Mouse (Mus musculus): ENCODE data around the gene Gucy2g. TPM values are rescaled to one million over a fixed set of nuclear protein-coding genes. Genes with fewer than 3 reads are reported as not detected.
"Not testable (repeated sequence)": the region's sequence is repeated elsewhere in the genome, so short reads cannot be mapped to it uniquely, and the experiment has no call there.

Gene Gucy2g
- total and polyA plus RNA-seq, 3 experiments, result not detected

DNA sequence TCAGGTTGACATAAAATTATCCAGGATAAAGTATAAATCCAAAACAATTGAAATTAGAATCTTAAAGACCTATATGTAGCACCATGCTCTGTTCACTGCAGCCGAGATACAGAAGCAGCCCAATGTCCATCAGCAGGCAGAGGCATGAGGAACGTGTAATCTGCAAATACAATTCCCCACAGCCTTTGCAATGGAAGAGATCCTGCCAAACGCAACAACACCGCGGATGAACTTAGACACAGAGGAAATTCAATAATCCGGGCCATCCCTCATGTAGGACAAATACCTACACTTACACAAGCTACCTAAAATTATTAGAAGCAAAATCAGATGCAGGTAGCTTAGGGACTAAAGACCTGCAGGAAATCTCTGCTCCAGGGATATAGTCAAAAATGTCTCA is 88.1 kb downstream of the Gucy2g start:
- no peak for TF ChIP-seq HCFC1 (IDR thresholded peaks at IDR 0.05; ENCODE audit: low read depth, low read length)
- TF ChIP-seq RAD21 (IDR thresholded peaks at IDR 0.05; ENCODE audit: low read depth, low read length), result no peak
- TF ChIP-seq JUND (conservative IDR thresholded peaks at IDR 0.05; ENCODE audit: low read depth, low read length), result no peak
- no peak for TF ChIP-seq CHD1 (IDR thresholded peaks at IDR 0.05; ENCODE audit: low read depth, low read length)
- no peak for TF ChIP-seq USF1 (IDR thresholded peaks at IDR 0.05; ENCODE audit: low read depth, low read length)
- no peak for TF ChIP-seq RCOR1 (conservative IDR thresholded peaks at IDR 0.05; ENCODE audit: low read depth, low read length)
- no peak for TF ChIP-seq IRF4 (IDR thresholded peaks at IDR 0.05; ENCODE audit: low read depth, low read length)
- TF ChIP-seq PAX5 (IDR thresholded peaks at IDR 0.05; ENCODE audit: low read length), result no peak
- no peak for TF ChIP-seq TCF12 (IDR thresholded peaks at IDR 0.05; ENCODE audit: low read depth, low read length)
- TF ChIP-seq UBTF (IDR thresholded peaks at IDR 0.05; ENCODE audit: low read depth, low read length), result no peak
- no peak for TF ChIP-seq POLR2A (IDR thresholded peaks at IDR 0.05; ENCODE audit: low read depth, low read length)
- TF ChIP-seq MAZ (IDR thresholded peaks at IDR 0.05; ENCODE audit: low read depth, low read length), result no peak
- TF ChIP-seq NELFE (IDR thresholded peaks at IDR 0.05; ENCODE audit: low read depth, low read length), result no peak
- no peak for TF ChIP-seq MYC (IDR thresholded peaks at IDR 0.05; ENCODE audit: low read depth, low read length)
- no peak for TF ChIP-seq ZKSCAN1 (IDR thresholded peaks at IDR 0.05; ENCODE audit: borderline replicate concordance, low read depth, low read length)
- no peak for TF ChIP-seq ZNF384 (IDR thresholded peaks at IDR 0.05; ENCODE audit: low read depth, low read length)
- TF ChIP-seq MXI1 (IDR thresholded peaks at IDR 0.05; ENCODE audit: low read depth, low read length), result no peak
- no peak for TF ChIP-seq MEF2A (IDR thresholded peaks at IDR 0.05; ENCODE audit: borderline replicate concordance, low read depth, low read length)
- no peak overlapping the region for H3K9ac ChIP-seq (ENCODE audit: insufficient read depth, low read depth)
- no peak for DNase-seq (ENCODE audit: extremely low read depth)
- H3K4me1 ChIP-seq (ENCODE audit: control insufficient read depth in 1 of 2, insufficient read depth in 2 of 2), result no peaks in the 10 kb centered on the region
- no peaks in the 10 kb centered on the region for H3K27me3 ChIP-seq (replicated peaks)
- H3K9me3 ChIP-seq (replicated peaks; ENCODE audit: low read length), result peaks cover 3% of the 10 kb centered on the region
- no peaks in the 10 kb centered on the region for H3K79me2 ChIP-seq (replicated peaks; ENCODE audit: control insufficient read depth, extremely low read depth, insufficient read depth, poor library complexity, severe bottlenecking)
- H3K4me3 ChIP-seq (replicated peaks in 1 of 3; ENCODE audit: low read depth in 2 of 3, low read length in 2 of 3, poor library complexity in 1 of 3), result no peak overlapping the region
- H3K4me2 ChIP-seq (ENCODE audit: insufficient read depth, low read depth, poor library complexity, severe bottlenecking), result no peak overlapping the region
- H3K36me3 ChIP-seq (replicated peaks in 1 of 2; ENCODE audit: control insufficient read depth in 1 of 2, insufficient read depth in 1 of 2, low read length in 1 of 2), result no peaks in the 10 kb centered on the region
- dilution Hi-C loops (cut with MboI; ENCODE audit: extremely low pct_ligation_motif_present, extremely low pct_unique_long_range_greater_than_20kb, low sequenced_read_pairs) (no loop called here), in situ Hi-C loops (cut with MboI; ENCODE audit: low pct_ligation_motif_present, low pct_unique_long_range_greater_than_20kb, low sequenced_read_pairs) (no loop called here)
- no peak overlapping the region for H3K27ac ChIP-seq (ENCODE audit: insufficient read depth, low read depth)

DNA sequence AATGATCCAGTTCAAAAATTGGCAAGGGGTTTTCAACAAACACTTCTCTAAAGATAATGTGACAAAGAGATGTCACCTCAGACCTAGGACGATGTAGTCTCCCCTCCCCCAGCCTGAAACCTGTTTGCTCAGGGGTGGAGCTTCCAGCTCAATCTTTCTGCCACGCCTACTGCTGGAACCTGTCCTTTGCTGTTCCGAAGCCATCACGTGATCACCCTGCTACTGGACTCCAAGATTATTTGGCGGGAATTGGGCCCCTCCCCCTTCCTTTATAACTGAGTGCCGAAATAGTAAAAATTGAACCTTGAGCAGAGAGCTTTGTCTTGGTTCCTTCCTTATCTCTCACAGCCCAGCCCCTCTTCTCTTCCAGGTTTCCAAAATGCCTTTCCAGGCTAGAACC is 88.8 kb downstream of the Gucy2g start:
- H3K79me2 ChIP-seq (replicated peaks; ENCODE audit: control insufficient read depth, extremely low read depth, insufficient read depth, poor library complexity, severe bottlenecking); H3K36me3 ChIP-seq (replicated peaks in 1 of 2; ENCODE audit: control insufficient read depth in 1 of 2, insufficient read depth in 1 of 2, low read length in 1 of 2); H3K4me2 ChIP-seq (ENCODE audit: insufficient read depth, low read depth, poor library complexity, severe bottlenecking); H3K4me1 ChIP-seq (ENCODE audit: control insufficient read depth in 1 of 2, insufficient read depth in 2 of 2); H3K9me3 ChIP-seq (replicated peaks; ENCODE audit: low read length); H3K9ac ChIP-seq (ENCODE audit: insufficient read depth, low read depth); H3K27me3 ChIP-seq (replicated peaks); H3K4me3 ChIP-seq (replicated peaks in 1 of 3; ENCODE audit: low read depth in 2 of 3, low read length in 2 of 3, poor library complexity in 1 of 3); DNase-seq (ENCODE audit: extremely low read depth); in situ Hi-C loops (cut with MboI; ENCODE audit: low pct_ligation_motif_present, low pct_unique_long_range_greater_than_20kb, low sequenced_read_pairs); H3K27ac ChIP-seq (ENCODE audit: insufficient read depth, low read depth); dilution Hi-C loops (cut with MboI; ENCODE audit: extremely low pct_ligation_motif_present, extremely low pct_unique_long_range_greater_than_20kb, low sequenced_read_pairs): not testable (repeated sequence)

All from CH12.LX (cell line).